Mouse (Mus musculus): ENCODE results near the gene Irf7. TPM values are rescaled to one million over a fixed set of nuclear protein-coding genes. Genes with fewer than 3 reads are reported as not detected.
A peak's percentile ranks its signal among the peaks of the same experiment; 100 is the strongest.

Gene Irf7
- polyA plus RNA-seq, 2 experiments: 2.1 to 3.2 TPM

GRCm38 (mm10) chr7:141231551-141231950, 34.7 kb downstream of the Irf7 start:
- Histone ChIP-seq H3K4me2 (replicated peaks; ENCODE audit: low read depth, low read length, severe bottlenecking) (no peak overlapping the region), H3K27me3 (ENCODE audit: control insufficient read depth, insufficient read depth, low read length) (no peaks in the 10 kb centered on the region), H3K27ac (replicated peaks; ENCODE audit: low read depth, low read length) (no peak overlapping the region), H3K36me3 (ENCODE audit: control insufficient read depth, insufficient read depth, low read length) (peaks cover 60% of the 10 kb centered on the region), H3K4me3 (replicated peaks; ENCODE audit: low read length) (no peak overlapping the region), H3K9ac (ENCODE audit: low read depth, low read length, severe bottlenecking) (no peak overlapping the region), H3K4me1 (ENCODE audit: control insufficient read depth, insufficient read depth, low read length) (peaks cover 6% of the 10 kb centered on the region), H3K9me3 (ENCODE audit: control insufficient read depth, low read length) (no peaks in the 10 kb centered on the region)
- no peak for ATAC-seq (ENCODE audit: low FRiP score, low read depth)
- no peak for TF ChIP-seq POLR2A (IDR thresholded peaks at IDR 0.05; ENCODE audit: borderline replicate concordance, extremely low read depth, insufficient read depth, insufficient read length)
- no peak for DNase-seq (ENCODE audit: low spot score)
- WGBS: 96% methylated on average over 9 of the region's 10 CpGs

- no peak overlapping the region for H3K9ac ChIP-seq (ENCODE audit: low read depth, low read length, severe bottlenecking)
- no peak overlapping the region for H3K4me3 ChIP-seq (replicated peaks; ENCODE audit: low read length)
- no peak for TF ChIP-seq POLR2A (IDR thresholded peaks at IDR 0.05; ENCODE audit: borderline replicate concordance, extremely low read depth, insufficient read depth, insufficient read length)
- WGBS: 89% methylated on average over 3 of the region's 3 CpGs
- no peaks in the 10 kb centered on the region for H3K9me3 ChIP-seq (ENCODE audit: control insufficient read depth, low read length)
- no peaks in the 10 kb centered on the region for H3K27me3 ChIP-seq (ENCODE audit: control insufficient read depth, insufficient read depth, low read length)
- peaks cover 6% of the 10 kb centered on the region for H3K4me1 ChIP-seq (ENCODE audit: control insufficient read depth, insufficient read depth, low read length)
- peaks cover 57% of the 10 kb centered on the region for H3K36me3 ChIP-seq (ENCODE audit: control insufficient read depth, insufficient read depth, low read length)
- H3K4me2 ChIP-seq (replicated peaks; ENCODE audit: low read depth, low read length, severe bottlenecking): no peak overlapping the region
- ATAC-seq (ENCODE audit: low FRiP score, low read depth) (no peak), DNase-seq (ENCODE audit: low spot score) (no peak)
- H3K27ac ChIP-seq (replicated peaks; ENCODE audit: low read depth, low read length): no peak overlapping the region
Observed at GRCm38 (mm10) chr7:141231111-141231510, 35.2 kb downstream of the Irf7 start.

- no peak for TF ChIP-seq POLR2A (IDR thresholded peaks at IDR 0.05; ENCODE audit: borderline replicate concordance, extremely low read depth, insufficient read depth, insufficient read length)
- no peak overlapping the region for H3K9ac ChIP-seq (ENCODE audit: low read depth, low read length, severe bottlenecking)
- H3K4me3 ChIP-seq (replicated peaks; ENCODE audit: low read length): no peak overlapping the region
- no peaks in the 10 kb centered on the region for H3K9me3 ChIP-seq (ENCODE audit: control insufficient read depth, low read length)
- no peak for DNase-seq (ENCODE audit: low spot score)
- H3K36me3 ChIP-seq (ENCODE audit: control insufficient read depth, insufficient read depth, low read length): peaks cover 52% of the 10 kb centered on the region
- H3K27me3 ChIP-seq (ENCODE audit: control insufficient read depth, insufficient read depth, low read length): no peaks in the 10 kb centered on the region
- WGBS: 98% methylated on average over 4 of the region's 4 CpGs
- no peak overlapping the region for H3K4me2 ChIP-seq (replicated peaks; ENCODE audit: low read depth, low read length, severe bottlenecking)
- H3K4me1 ChIP-seq (ENCODE audit: control insufficient read depth, insufficient read depth, low read length): peaks cover 6% of the 10 kb centered on the region
- H3K27ac ChIP-seq (replicated peaks; ENCODE audit: low read depth, low read length): no peak overlapping the region
- ATAC-seq (ENCODE audit: low FRiP score, low read depth): no peak
Observed at GRCm38 (mm10) chr7:141230570-141230969, 35.7 kb downstream of the Irf7 start.

GRCm38 (mm10) chr7:141229702-141230101, 36.6 kb downstream of the Irf7 start:
- TF ChIP-seq POLR2A (IDR thresholded peaks at IDR 0.05; ENCODE audit: borderline replicate concordance, extremely low read depth, insufficient read depth, insufficient read length): no peak
- H3K4me2 ChIP-seq (replicated peaks; ENCODE audit: low read depth, low read length, severe bottlenecking): peak overlapping the region; percentile 88
- no peaks in the 10 kb centered on the region for H3K27me3 ChIP-seq (ENCODE audit: control insufficient read depth, insufficient read depth, low read length)
- 63% methylated on average over 6 of the region's 6 CpGs for WGBS
- H3K27ac ChIP-seq (replicated peaks; ENCODE audit: low read depth, low read length): no peak overlapping the region
- H3K9me3 ChIP-seq (ENCODE audit: control insufficient read depth, low read length): no peaks in the 10 kb centered on the region
- peaks cover 6% of the 10 kb centered on the region for H3K4me1 ChIP-seq (ENCODE audit: control insufficient read depth, insufficient read depth, low read length)
- DNase-seq (ENCODE audit: low spot score): no peak
- H3K36me3 ChIP-seq (ENCODE audit: control insufficient read depth, insufficient read depth, low read length): peaks cover 43% of the 10 kb centered on the region
- peak overlapping the region; percentile 97 for H3K4me3 ChIP-seq (replicated peaks; ENCODE audit: low read length)
- no peak for ATAC-seq (ENCODE audit: low FRiP score, low read depth)
- H3K9ac ChIP-seq (ENCODE audit: low read depth, low read length, severe bottlenecking): peak overlapping the region; percentile 95

- H3K36me3 ChIP-seq (ENCODE audit: control insufficient read depth, insufficient read depth, low read length): peaks cover 31% of the 10 kb centered on the region
- peak within 1 kb of the TSS; percentile 95 for H3K9ac ChIP-seq (ENCODE audit: low read depth, low read length, severe bottlenecking)
- ATAC-seq (ENCODE audit: low FRiP score, low read depth) (peak; percentile 94), DNase-seq (ENCODE audit: low spot score) (peak; percentile 81)
- peaks cover 6% of the 10 kb centered on the region for H3K4me1 ChIP-seq (ENCODE audit: control insufficient read depth, insufficient read depth, low read length)
- peak within 1 kb of the TSS; percentile 97 for H3K27ac ChIP-seq (replicated peaks; ENCODE audit: low read depth, low read length)
- peak within 1 kb of the TSS; percentile 88 for H3K4me2 ChIP-seq (replicated peaks; ENCODE audit: low read depth, low read length, severe bottlenecking)
- peak within 1 kb of the TSS; percentile 97 for H3K4me3 ChIP-seq (replicated peaks; ENCODE audit: low read length)
- under 1% methylated on average over 51 of the region's 76 CpGs for WGBS
- TF ChIP-seq POLR2A (IDR thresholded peaks at IDR 0.05; ENCODE audit: borderline replicate concordance, extremely low read depth, insufficient read depth, insufficient read length): peak; percentile 80; the same call in 1 of the 2 replicates
- H3K27me3 ChIP-seq (ENCODE audit: control insufficient read depth, insufficient read depth, low read length): no peaks in the 10 kb centered on the region
- no peaks in the 10 kb centered on the region for H3K9me3 ChIP-seq (ENCODE audit: control insufficient read depth, low read length)
Observed at GRCm38 (mm10) chr7:141228279-141229067, 37.8 kb downstream of the Irf7 start, which contains the start of gene Phrf1. Gene Phrf1 (plus strand): TSS chr7:141228784.

All from limb, embryonic 14.5 days (tissue).